Mouse (Mus musculus) CH12.LX (cell line): Measurements from ENCODE around the gene Mlxip.

Experiments used
- CTCF ChIP-seq, 2 experiments: IDR thresholded peaks in 1 of 2; conservative IDR thresholded peaks in 1 of 2; 2 replicates each; pipeline ENCODE4 v1.5.1; 2011 to 2012; ENCODE audit warnings: low read depth in 2 of 2, low read length in 2 of 2, improper control_type of control experiment in 1 of 2, inconsistent platforms in 1 of 2, mild to moderate bottlenecking in 1 of 2, moderate library complexity in 1 of 2
- EP300 ChIP-seq: IDR thresholded peaks from 2 replicates; pipeline ENCODE4 v1.6.1; 2011; ENCODE audit warnings: low read length, improper control_type of control experiment
- JUN ChIP-seq: IDR thresholded peaks from 2 replicates; pipeline ENCODE4 v1.6.1; 2011; ENCODE audit warnings: low read depth, mild to moderate bottlenecking, low read length, improper control_type of control experiment, moderate library complexity; ENCODE audit not compliant: insufficient read depth
- MAFK ChIP-seq: IDR thresholded peaks from 2 replicates; pipeline ENCODE4 v1.6.1; 2011; ENCODE audit warnings: low read length, improper control_type of control experiment; ENCODE audit not compliant: insufficient replicate concordance
- POLR2A ChIP-seq: IDR thresholded peaks from 2 replicates; pipeline ENCODE4 v1.6.1; 2011; ENCODE audit warnings: low read depth, mild to moderate bottlenecking, improper control_type of control experiment, low read length
- RCOR1 ChIP-seq: conservative IDR thresholded peaks from 2 replicates; pipeline ENCODE4 v1.6.1; 2012; ENCODE audit warnings: low read depth, mild to moderate bottlenecking, inconsistent platforms, low read length, improper control_type of control experiment

GRCm38 (mm10) chr5:123416149-123416548, 21.6 kb downstream of the Mlxip start:
- TF ChIP-seq EP300 (no peak), MAFK (no peak), RCOR1 (no peak), JUN (no peak), CTCF (conservative IDR thresholded peaks at IDR 0.05 in 1 of 2, IDR thresholded peaks at IDR 0.05 in 1 of 2; ENCODE audit: low read depth in 2 of 2, low read length in 2 of 2) (no peak), POLR2A (no peak)
